ENCODE assay signal across 8 mouse cellular contexts in the genomic region with DNA sequence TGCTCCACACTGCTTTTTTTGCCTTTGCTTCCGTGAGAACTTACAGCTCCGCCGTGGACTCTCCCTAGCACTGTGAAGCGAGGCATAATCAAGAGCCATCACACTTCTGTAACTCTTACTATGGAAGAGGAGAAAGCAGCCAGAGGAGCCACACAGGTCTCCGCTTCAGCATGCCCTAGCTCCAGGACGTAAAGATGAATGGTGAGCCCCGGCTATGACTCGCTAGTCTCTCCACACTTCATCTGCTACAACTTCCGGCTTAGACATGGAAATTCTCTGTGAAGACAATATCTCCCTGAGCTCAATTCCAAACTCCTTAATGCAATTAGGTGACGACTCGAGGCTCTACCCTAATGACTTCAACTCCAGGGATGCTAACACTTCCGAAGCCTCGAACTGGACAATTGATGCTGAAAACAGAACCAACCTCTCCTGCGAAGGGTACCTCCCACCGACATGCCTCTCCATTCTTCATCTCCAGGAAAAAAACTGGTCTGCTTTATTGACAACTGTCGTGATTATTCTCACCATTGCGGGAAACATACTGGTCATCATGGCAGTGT. TPM values are rescaled to one million over a fixed set of nuclear protein-coding genes. Genes with fewer than 3 reads are reported as not detected.
A peak's percentile ranks its signal among the peaks of the same experiment; 100 is the strongest.
DNase-seq lines count a peak whose midpoint lies in the region; ATAC-seq lines count a peak whose summit lies in the region.

No protein-coding gene starts in this region.

- peaks cover 8% of the 10 kb centered on the region; the same call in 1 of the 2 replicates for H3K27me3 ChIP-seq in heart, embryonic 11.5 days (ENCODE audit: control insufficient read depth, insufficient read depth, low read length)
- H3K27me3 ChIP-seq in forebrain, embryonic 16.5 days (replicated peaks; ENCODE audit: control insufficient read depth, insufficient read depth, low read length): peaks cover 11% of the 10 kb centered on the region; the same call in 1 of the 2 replicates
- H3K27me3 ChIP-seq in liver, embryonic 15.5 days: peaks cover 32% of the 10 kb centered on the region

- DNase-seq in heart, postnatal 36 days: no peak
- peak; percentile 22 for DNase-seq in NIH3T3 (ENCODE audit: low read depth)
- no peak for DNase-seq in adrenal gland, postnatal 14 days
- no peak for DNase-seq in layer of hippocampus, adult 9-10 months (ENCODE audit: low spot score)
- no peak for DNase-seq in testis, postnatal 10 days (ENCODE audit: low spot score)

- no peak overlapping the region for H3K27ac ChIP-seq in heart, embryonic 11.5 days (ENCODE audit: low read depth, low read length)
- no peak overlapping the region for H3K27ac ChIP-seq in forebrain, embryonic 16.5 days (ENCODE audit: low read length)
- no peak overlapping the region for H3K27ac ChIP-seq in liver, embryonic 15.5 days (replicated peaks)

- H3K4me2 ChIP-seq in heart, embryonic 11.5 days: peak overlapping the region; percentile 81
- peak overlapping the region; percentile 93 for H3K4me2 ChIP-seq in forebrain, embryonic 16.5 days (ENCODE audit: low read length)
- peak overlapping the region; percentile 73 for H3K4me2 ChIP-seq in liver, embryonic 15.5 days

- H3K9ac ChIP-seq in heart, embryonic 11.5 days (ENCODE audit: low read depth, low read length): peak overlapping the region; percentile 70
- peak overlapping the region; percentile 44 for H3K9ac ChIP-seq in forebrain, embryonic 16.5 days (replicated peaks; ENCODE audit: low read depth, low read length)
- peak overlapping the region; percentile 42 for H3K9ac ChIP-seq in liver, embryonic 15.5 days

- H3K9me3 ChIP-seq in heart, embryonic 11.5 days (replicated peaks; ENCODE audit: control insufficient read depth, low read length): no peaks in the 10 kb centered on the region
- H3K9me3 ChIP-seq in forebrain, embryonic 16.5 days (ENCODE audit: control insufficient read depth, low read length): no peaks in the 10 kb centered on the region
- H3K9me3 ChIP-seq in liver, embryonic 15.5 days (replicated peaks): no peaks in the 10 kb centered on the region

- peak overlapping the region; percentile 47 for H3K4me3 ChIP-seq in heart, embryonic 11.5 days (ENCODE audit: low read depth, low read length)
- H3K4me3 ChIP-seq in forebrain, embryonic 16.5 days (replicated peaks; ENCODE audit: low read length): peak overlapping the region; percentile 50
- H3K4me3 ChIP-seq in liver, embryonic 15.5 days (replicated peaks): peak overlapping the region; percentile 52

- intact Hi-C loops in heart, postnatal 36 days (cut with DNase I): loop anchor here (2.0 to 5.0 kb wide), 2 partner anchors 67 to 864 kb away; no protein-coding TSS in a partner anchor

- H3K36me3 ChIP-seq in heart, embryonic 11.5 days (ENCODE audit: control insufficient read depth, insufficient read depth, low read length): no peaks in the 10 kb centered on the region
- no peaks in the 10 kb centered on the region for H3K36me3 ChIP-seq in forebrain, embryonic 16.5 days (ENCODE audit: control insufficient read depth, insufficient read depth)
- H3K36me3 ChIP-seq in liver, embryonic 15.5 days (replicated peaks): no peaks in the 10 kb centered on the region

- no peak for ATAC-seq in heart, embryonic 11.5 days (replicated peaks; ENCODE audit: insufficient number of reproducible peaks, low FRiP score, low TSS enrichment)
- ATAC-seq in forebrain, embryonic 16.5 days: no peak
- no peak for ATAC-seq in liver, embryonic 15.5 days (ENCODE audit: insufficient read depth)

- peaks cover 9% of the 10 kb centered on the region for H3K4me1 ChIP-seq in heart, embryonic 11.5 days (ENCODE audit: control insufficient read depth, insufficient read depth, low read length)
- peaks cover 22% of the 10 kb centered on the region for H3K4me1 ChIP-seq in forebrain, embryonic 16.5 days (replicated peaks; ENCODE audit: control insufficient read depth, insufficient read depth, low read length)
- peaks cover 43% of the 10 kb centered on the region for H3K4me1 ChIP-seq in liver, embryonic 15.5 days (replicated peaks)

- WGBS in heart, embryonic 11.5 days (ENCODE audit: insufficient replicate concordance): 30% methylated on average over 17 of the region's 17 CpGs
- 9% methylated on average over 17 of the region's 17 CpGs for WGBS in forebrain, embryonic 16.5 days
- WGBS in liver, embryonic 15.5 days (ENCODE audit: insufficient replicate concordance): 17% methylated on average over 17 of the region's 17 CpGs

RNA-seq across cellular contexts. Expression of a gene that starts 1.1 kb away (rescaled TPM):
- 0.59 and 0.89 TPM in 2 replicates for polyA plus RNA-seq in heart, embryonic 11.5 days (2014; fragmentation: Nextera tagmentation; extraction: Ambion mirVana)
- total RNA-seq in heart, postnatal 36 days (2021): under 1 TPM; 0.54 to 1.00 TPM
- polyA plus RNA-seq in forebrain, embryonic 16.5 days (2015; fragmentation: Nextera tagmentation; extraction: Ambion mirVana): 2.0 and 2.7 TPM in 2 replicates
- polyA plus RNA-seq in liver, embryonic 15.5 days (2015; fragmentation: Nextera tagmentation; extraction: Ambion mirVana): 0.18 and 0.20 TPM in 2 replicates
- 0.11 and 0.26 TPM in 2 replicates for total RNA-seq in adrenal gland, postnatal 14 days (2021)
